Mouse (Mus musculus) A20 (cell line): ENCODE measurements around the gene Otogl.

Source experiments
- DNase-seq: peaks from one replicate; pipeline ENCODE4 v3.0.0-alpha.2; 2011; ENCODE audit warnings: low read depth, low spot score

Gene Otogl

DNA sequence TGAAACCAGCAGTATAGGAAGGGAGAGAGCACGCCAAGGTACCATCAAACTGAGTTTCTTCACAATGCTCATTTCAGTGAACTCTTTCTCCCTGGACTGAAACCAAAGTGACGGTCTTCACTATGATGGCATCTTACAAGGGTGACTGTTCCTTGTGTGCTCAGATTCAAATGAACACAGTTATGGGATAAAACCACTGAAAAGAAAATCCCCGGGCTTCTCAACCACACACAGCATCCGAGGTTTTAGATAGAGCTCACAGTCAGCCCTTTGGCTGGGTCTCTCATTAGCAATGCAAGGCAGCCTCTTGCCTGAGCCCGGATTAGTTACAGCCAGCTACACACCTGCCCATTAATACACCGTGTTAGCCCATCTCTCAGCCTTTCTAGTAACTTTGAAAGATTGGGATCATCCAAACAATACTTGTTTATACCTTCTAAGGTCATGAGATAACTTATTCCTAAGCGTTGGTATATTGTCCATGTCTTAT, at the start of gene Otogl:
Otogl (minus strand) TSS at position 51 of the 490 bp plus-strand sequence.
- DNase-seq, result no peak

DNA sequence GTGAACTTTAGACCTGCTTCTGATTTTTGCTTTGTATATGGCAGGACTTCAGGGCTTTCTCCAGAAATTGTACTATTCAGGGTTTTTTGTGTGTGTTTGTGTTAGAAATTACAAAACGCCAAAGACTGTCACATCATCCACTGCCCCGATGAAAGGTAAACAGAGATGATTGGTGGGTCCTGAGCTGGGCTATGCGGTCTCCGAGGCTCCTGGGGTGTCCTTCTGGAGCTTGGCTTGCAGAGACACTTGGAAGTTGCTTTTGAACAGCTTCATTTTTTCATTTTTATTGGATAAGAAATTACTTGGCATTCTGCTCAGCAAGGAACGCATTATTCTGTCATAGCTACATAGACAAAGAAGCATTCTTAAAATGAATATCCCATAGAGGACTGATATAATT, 44.7 kb upstream of the Otogl start:
- DNase-seq, result no peak

DNA sequence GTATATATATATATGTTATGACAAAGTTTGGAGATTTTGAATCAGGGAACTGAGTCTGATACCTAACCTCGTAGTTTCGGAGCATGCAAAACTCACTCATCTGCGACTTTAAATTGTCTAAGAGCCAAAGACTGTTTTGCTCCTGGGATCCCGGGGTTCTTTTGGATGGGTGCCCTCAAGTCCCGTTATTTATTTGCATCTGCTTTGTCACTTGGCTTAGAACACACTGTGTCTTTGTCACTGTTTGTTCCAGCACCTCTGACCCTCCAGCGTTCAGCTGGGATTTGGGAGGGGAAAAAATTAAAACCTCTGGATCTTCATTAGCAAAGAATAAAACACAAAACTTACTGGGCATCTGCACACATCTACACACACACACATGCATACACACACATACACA, 42.5 kb upstream of the Otogl start:
- DNase-seq, result peak; percentile 18

DNA sequence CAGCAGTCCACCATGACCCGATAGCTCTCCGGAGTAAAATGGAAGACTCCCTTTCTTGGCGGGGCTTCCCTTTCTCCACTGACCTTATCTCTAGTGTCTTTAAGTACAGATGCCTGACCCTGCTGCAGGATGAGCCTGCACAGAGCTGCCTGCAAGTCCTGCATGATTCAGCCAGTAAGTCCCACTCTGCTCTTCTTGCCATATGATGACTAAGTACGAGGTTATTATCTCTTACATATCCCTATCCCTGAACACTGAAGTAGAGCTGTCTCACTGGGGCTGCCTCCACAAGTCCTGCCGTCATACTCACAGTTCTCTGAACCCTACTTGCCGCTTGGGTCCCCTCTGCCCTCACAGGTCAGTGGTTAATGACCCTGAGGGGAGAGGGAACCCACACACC, 39.7 kb upstream of the Otogl start:
- no peak for DNase-seq

DNA sequence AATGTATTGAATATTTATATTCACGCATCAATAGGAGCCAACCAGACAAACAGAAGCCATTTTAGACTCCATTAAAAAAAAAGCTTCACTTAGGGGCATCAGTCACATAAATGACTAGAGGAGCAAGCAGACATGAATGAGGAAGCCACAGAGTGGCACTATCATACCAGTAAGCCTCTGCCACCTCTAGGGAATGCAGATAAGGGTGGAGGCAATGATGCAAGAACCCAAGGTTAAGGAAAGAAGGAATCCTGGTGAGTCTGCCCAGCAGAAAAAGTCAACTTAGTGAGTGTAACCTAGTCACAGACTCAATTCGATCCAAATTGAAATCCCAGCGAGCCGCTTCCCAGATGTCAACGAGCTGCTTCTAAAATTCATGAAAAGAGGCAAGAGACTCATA, 38.0 kb upstream of the Otogl start:
- no peak for DNase-seq

DNA sequence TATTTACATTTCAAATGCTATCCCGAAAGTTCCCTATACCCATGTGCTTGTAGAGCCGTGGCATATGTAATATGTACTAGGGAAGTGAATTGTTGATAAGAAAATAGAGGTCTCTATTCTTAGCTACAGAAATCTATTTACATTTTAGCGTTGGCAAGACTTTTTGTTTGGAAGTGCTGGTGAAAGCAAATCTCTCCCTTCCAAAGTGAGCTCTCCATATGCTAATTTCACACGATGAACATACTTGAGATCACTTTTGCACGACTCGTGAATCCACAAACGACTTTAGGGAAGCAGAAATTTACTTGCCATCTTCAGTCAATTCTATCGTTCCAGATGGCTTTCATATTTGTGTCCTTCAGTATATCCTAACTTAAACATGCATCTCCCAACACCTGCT, 36.7 kb upstream of the Otogl start:
- no peak for DNase-seq

DNA sequence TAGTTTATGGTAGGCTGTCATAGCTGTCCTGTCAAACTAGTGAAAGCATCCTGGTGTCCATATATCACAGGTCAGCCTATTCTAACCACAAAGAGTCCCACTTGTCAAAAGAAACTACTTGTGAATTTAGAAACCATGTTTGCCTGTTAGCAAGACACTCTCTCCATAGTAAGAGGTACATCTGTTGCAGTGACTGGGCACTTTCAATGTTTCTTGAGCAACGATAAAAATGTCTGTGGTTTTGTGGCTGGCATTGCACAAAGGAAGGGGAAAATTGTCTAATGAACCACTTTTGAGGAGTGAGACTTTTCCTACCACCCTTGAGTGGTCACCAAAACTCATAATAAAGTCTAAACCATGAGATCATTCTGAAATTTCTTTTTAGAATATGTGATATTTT, 36.1 kb upstream of the Otogl start:
- DNase-seq, result no peak

DNA sequence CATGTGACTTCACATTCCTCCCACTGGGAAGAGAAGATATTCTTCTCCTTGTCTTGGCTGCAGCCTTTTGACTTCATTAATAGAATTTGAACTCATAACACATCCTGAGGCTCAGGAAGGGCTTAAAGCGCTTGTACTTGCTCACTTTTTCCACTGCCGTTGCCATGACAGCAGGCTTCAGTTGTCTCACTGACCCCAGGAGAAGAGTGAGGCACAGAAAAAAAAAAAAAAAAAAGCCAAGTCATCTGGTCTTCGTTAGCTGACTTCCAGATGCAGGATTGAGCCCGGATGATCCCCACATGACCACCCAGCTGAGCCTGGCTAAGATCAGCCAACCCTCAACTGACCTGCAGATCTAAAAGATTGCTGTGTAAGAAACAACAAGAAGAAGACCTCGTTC, 34.4 kb upstream of the Otogl start:
- DNase-seq, result no peak

DNA sequence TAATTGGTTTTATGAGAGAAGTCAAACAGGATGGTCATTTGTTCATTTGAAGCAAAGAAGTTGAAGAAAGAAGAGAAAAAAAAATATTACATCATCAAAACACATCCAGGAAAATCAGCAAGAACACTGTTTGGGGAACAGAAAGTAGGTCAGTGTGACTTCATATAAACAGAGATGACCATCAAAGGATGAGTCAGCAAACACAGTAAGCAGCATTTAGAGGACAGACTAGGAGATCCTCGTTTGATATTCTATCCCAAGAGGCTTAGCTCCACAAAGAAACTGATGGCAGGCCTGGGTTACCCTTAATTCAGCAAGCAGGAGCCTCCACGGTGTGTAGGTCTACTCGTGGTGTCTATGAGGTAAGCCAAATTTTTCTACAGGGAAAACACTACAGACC, 31.9 kb upstream of the Otogl start:
- DNase-seq, result no peak

DNA sequence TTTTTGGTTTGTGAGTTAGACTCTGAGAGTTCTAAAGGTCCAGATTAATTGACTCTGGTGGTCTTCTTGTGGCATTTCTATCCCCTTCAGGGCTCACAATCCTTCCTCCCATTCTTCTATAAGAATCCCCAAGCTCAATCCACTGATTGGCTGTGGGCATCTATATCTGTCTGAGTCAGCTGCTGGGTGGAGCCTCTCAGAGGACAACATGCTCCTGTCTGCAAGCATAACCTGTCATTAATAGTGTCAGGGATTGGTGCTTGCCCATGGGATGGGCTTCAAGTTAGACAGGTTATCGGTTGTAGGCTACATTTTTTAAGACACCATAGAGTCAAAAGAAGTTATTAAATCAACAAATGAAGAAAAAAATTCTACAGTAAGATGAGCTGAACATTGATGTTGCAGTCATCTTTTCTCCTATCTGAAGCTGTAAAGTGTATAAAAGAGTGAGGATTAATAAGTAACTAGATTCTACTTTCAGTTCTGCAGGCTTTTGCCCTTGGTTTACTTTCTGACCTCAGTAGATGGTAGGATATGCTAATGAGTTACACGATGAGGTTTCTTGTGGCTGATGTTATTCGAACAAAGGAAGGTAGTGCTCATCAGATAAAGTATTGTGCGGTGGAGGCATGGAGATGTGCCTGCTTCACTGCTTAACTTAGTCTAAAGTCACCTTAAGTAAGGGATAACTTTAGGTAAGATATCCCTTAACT, 29.4 kb upstream of the Otogl start:
- no peak for DNase-seq

DNA sequence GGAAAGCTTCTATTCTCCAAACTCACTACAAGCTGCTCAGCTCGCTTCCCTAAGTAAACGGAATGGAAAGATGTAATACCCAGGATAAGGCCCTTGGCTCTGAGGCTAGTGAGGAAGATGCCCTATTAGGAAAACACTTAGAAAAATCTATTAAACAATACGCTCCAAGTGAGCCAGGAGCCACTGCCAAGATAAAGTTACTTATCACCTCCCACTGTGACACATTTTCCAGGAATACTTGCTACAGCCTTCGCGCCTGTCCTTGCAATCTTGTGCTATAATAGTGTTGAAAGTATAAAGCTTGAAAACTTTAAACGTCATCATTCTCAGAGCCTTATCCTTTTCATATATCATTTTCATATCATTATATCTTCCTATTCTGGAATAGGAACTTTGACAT, 28.4 kb upstream of the Otogl start:
- no peak for DNase-seq

DNA sequence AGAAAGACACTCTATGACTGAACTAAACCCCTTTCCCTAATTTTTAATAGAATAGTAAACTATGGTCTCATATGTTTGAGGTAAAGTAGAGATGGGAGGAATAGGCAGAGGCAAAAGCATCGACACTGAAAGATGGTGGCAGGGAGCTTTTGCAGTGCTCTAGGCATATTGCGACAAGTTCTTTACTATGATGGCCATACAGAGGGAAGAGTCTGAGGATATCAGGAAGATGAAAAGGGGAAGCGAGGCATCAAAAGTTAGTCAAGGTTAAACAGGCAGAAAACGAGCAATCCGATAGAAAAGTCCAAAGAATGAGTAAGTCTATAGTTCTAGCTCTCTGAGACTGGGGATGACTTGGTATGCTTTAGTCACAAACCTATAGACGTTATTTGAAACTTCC, 27.9 kb upstream of the Otogl start:
- no peak for DNase-seq

DNA sequence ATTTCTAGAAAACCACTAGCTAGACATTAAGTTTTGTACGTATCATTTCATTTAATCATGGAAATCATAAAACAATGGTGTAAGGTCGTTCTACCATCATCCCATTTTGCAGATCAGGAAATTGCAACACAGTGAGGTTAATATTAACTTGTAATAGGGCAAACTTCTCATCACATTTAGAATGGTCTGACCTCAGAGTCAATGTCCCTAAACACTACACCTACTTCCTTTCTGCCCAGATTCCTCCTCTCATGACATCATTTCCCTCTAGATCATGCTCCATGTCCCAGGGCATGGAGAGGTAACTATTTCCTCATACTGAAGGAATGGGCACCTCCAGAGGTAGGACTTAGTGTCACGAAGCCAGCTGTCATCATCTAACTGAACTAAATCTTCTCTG, 22.1 kb upstream of the Otogl start:
- DNase-seq, result no peak

DNA sequence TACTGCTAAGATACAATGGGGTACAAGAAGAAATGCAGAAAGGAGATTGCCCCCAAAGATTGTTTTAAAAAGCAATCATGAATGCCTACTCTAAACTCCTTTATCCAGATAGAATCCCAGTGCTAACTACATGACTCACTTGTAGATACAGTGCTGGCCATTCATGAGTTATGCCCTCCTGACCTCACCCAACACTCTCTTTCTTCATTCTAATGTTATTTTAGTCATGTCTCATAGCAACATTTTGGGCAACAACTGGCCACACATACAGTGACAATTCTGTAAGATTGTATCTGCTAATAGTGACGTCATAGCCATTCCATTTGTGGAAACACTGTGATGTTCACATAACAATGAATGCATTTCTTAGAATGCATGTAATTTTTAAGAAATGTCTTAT, 21.6 kb upstream of the Otogl start:
- DNase-seq, result no peak

DNA sequence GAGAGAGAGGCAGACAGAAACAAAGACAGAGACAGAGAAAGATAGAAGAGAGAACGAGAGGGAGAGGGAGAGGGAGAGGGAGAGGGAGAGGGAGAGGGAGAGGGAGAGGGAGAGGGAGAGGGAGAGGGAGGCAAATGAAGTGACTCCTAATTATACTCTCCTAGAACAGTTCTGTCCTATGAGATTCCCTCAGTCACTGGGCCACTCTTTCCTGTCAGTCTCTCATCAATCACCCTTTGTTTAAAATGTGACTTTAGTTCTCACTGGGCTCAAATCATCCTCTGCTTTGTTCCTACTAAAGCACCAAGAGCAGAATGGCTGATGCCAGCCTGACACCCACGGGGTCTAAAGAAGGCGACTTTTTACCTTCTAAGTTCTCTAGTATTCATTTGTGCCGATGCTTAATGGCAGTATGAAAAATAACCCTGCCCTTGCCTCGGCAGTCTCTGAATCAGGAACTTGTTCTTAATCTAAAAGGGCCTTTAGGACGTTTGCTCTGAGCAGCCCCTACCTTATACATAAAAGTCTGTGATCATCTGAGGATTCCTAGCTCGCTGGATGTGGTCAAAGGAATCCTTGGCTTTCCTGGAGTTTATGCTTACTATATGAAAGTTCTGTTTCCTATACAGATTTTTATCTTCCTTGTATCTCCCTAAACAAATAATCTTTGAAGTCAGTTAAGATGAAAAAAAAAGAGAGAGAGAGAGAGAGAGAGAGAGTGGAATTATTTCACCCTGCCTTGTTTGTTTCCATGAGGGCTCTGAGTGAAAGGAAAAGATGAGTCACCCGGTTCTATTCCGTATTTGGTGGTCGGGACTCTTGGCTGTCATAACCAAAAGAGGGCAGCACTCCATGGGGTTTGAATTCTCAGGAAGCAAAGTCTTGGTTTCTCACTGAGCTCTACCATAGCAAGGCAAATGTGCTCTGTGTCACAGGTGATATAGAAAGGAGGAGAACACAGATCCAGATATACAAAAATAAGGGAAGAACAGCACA, 20.2 kb upstream of the Otogl start:
- peak; percentile 62 for DNase-seq

DNA sequence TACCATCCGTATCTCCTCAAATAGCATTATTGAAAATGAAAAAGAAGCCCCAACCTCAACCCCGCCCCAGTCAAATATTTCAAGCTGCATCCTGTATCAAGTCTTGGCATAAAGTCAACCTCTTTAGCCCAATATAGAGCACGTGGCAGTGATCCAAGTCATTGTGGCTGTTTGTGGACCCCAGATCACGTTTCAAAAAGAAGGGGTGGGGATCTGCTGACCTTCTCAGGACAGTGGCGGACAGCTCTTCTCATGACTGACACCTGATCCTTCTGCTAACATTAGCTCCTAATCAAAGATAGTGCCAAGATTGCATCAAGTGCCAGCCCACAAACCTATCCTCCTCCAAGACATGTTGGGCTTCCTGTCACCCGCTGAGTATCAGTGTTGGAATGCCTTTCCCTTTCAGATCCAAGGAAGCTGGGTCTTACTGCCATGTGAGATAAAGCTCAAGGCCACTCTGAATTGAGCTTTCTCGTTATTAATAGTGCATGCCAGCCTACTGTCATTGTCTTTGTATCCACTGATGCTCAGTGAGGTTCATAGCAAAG, 18.6 kb upstream of the Otogl start:
- no peak for DNase-seq

DNA sequence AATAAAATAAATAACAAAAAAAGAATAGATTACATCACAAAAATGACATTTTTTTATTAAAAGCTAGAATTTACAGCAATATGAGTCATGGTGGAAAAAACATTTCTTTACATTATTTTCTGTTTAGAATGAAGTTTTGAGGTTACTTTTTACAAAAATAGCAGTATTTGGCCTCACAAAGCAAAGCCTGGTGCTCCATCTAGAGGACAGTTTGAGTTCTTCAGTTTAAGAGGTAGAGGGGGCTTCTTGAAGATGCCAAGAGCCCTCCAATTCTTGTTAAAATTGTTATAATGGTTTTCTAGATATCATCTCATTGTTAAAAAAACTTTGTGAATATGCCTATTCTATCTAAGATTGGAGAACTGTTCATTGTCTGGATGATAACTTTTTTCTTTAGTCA, 13.4 kb upstream of the Otogl start:
- peak; percentile 41 for DNase-seq

DNA sequence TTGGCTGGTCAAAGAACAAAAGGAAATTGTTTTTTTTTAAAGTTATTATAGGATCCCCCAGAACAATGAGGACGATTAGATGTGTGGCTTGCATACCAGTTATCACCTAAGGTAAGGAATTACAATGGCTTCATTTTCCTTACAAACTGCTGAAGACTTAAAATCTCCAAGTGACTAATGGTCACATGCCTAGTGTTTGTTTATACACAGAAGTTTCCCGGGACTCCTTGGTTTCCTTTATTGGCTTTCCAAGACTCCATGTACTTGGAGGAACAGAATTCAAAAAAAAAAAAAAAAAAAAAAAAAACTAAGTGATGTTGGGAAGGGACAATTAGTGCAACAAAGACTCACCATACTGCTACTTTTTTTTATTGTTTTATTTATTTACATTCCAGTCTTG, 11.9 kb upstream of the Otogl start:
- no peak for DNase-seq

DNA sequence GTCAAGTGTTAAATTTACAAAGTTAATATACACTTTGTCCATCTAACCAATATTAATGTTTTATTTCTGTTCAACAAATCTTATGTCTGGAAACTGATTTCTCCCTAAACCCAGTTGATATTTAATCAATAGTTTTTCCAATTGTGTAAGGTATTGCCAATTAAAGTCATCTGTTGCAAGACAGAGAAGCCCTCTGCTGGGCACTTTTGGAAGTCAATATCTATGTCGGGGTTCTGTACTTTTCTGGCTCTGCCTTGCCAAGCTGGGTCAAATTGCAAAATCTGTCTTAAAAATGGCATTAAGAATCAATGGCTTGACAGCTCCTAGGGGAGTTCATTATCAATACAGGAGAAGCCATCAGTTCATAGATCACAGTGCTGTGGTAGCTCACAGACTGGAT, 10.8 kb upstream of the Otogl start:
- peak; percentile 33 for DNase-seq

DNA sequence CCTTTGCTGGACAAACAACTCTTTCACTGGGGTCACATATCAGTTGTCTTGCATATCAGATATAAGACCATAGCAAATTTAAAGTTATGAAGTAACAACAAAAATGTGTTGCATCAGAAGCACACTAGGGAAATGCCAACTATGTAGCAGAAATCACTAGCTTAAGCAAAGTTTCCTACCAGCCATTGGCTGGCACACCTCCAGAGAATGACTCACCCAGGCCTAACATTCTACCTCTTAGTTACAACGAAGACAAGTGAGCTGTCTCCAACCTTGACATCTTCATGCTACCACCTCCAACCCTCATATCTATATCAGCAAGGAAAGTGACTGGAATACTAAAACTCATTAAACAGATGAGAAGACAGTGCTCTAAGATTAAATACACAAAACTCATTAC, 9.6 kb upstream of the Otogl start:
- no peak for DNase-seq

DNA sequence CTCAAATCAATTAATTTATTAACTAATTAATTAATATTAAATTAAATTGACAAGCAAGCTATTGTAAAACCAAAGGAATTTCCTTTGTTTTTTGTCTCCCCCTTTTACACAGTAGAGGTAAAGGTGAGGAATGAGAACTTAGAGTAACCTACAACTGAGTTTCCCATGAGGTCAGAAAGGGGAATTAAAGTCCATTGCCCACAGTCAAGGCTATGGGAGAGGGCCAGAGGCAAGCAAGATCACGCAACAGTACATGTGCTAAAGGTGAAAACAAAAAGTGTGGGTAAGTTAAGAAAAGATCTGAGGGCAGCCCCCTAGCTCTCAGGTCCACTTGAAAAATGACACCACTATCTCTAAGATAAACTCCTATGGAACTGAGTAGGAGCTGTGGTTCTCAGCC, 9.2 kb upstream of the Otogl start:
- no peak for DNase-seq

DNA sequence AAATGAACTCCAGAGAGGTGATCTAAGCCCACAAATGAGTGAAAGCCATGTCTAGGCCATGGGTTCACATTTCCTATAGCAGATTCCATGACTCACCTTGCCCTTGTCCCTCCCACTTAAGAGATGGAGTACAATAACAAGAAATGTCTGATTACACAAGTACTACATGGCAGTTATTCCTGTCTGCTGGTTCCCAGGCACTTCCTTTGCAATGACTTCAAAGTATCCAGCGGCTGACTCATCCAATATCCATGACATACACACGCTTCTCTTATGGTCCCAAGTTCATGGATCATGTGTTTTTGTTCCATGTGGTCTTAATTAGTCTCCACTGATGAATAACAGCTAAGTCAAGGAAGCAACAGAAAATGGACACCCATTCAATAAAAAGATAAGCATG, 1.1 kb upstream of the Otogl start:
- DNase-seq, result no peak

DNA sequence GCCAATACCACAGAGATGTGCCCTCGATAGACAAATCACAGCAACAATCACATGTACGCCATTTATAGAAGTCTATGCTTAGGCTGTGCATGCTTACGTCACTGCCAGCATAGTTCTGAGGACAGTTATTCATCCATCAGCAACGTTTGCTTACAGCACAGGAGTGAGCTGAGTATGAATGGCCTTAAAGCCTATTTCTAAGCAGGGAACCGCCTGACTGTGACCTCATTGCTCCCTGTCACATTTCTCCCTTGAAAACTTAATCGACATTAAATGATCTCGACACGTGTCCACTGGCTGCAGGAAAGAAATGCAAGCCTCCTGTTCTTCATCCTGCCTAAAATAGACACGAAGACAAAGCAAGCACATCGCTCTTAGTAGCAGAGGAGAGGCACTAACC, 5.5 kb downstream of the Otogl start:
- DNase-seq, result no peak
